Mouse (Mus musculus): ENCODE measurements around the gene Sema4d. TPM values are rescaled to one million over a fixed set of nuclear protein-coding genes. Genes with fewer than 3 reads are reported as not detected.

The Sema4d gene
- total RNA-seq, 1 experiment, result 25.1 TPM

DNA sequence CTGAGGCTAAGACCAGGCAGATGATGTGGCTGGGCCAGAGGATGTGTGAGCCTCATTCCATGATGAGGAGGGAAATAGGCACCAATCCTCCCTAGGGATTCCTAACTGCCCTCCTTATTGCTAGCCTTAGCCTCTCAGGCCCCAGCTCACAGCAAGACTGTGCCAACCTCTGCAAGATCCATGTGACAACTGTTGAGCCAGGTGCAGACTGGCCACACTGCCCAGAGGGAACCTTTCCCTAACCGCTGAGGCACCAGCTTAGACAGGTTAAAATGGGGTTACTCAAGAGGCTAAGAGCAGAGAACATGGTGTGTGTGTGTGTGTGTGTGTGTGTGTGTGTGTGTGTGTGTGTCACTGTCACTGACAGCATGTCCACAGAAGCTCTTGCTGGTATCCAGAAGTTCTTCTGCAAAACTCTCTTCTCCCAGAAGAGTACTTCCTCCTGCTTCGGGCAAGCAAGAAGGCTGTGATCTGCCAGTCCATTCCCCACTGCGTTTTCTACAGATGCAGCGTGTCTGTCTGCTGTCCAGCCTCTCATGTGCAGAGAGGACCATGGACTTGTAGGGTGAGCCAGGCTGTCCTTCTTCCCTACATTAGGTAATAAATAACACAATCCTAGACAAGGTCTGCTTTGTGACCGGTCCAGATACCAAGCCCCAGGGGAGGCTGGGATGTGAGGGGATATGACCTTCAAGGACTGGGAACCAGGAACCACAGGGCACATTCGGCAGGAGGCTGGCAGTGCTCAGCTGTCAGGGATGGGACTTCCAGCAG is 24.8 kb upstream of the Sema4d start:
- Histone ChIP-seq H3K4me3 (ENCODE audit: insufficient read depth in 1 of 2, low read depth in 1 of 2, low read length in 2 of 2, poor library complexity in 1 of 2, severe bottlenecking in 1 of 2) (no peak overlapping the region), H3K27ac (ENCODE audit: insufficient read depth, low read depth, low read length, poor library complexity, severe bottlenecking) (no peak overlapping the region; the same call in 1 of the 2 replicates), H3K9ac (ENCODE audit: insufficient read depth, low read depth, low read length, poor library complexity, severe bottlenecking) (no peak overlapping the region), H3K4me1 (ENCODE audit: control insufficient read depth in 2 of 2, insufficient read depth in 2 of 2, low read length in 2 of 2, poor library complexity in 1 of 2) (no peaks in the 10 kb centered on the region), H3K9me3 (ENCODE audit: control insufficient read depth, insufficient read depth, low read depth, low read length) (no peaks in the 10 kb centered on the region), H3K36me3 (ENCODE audit: control insufficient read depth, insufficient read depth, low read length, poor library complexity, severe bottlenecking) (no peaks in the 10 kb centered on the region)
- DNase-seq (ENCODE audit: low read depth, low spot score), result no peak
- TF ChIP-seq MAFK (IDR thresholded peaks at IDR 0.05; ENCODE audit: insufficient read depth, low read depth, low read length) (no peak), ZC3H11A (IDR thresholded peaks at IDR 0.05; ENCODE audit: borderline replicate concordance, low read depth, low read length) (no peak), ZNF384 (IDR thresholded peaks at IDR 0.05; ENCODE audit: low read depth, low read length) (no peak), HCFC1 (IDR thresholded peaks at IDR 0.05; ENCODE audit: borderline replicate concordance, insufficient read depth, low read length) (no peak), CHD2 (IDR thresholded peaks at IDR 0.05; ENCODE audit: low read depth, low read length) (no peak)
- in situ Hi-C loops (cut with MboI; ENCODE audit: low sequenced_read_pairs in 2 of 2, unreplicated experiment in 2 of 2), result no loop called here

- DNase-seq (ENCODE audit: low read depth, low spot score), result no peak
- no peak overlapping the region for H3K27ac ChIP-seq (ENCODE audit: insufficient read depth, low read depth, low read length, poor library complexity, severe bottlenecking)
- no peaks in the 10 kb centered on the region for H3K36me3 ChIP-seq (ENCODE audit: control insufficient read depth, insufficient read depth, low read length, poor library complexity, severe bottlenecking)
- H3K9me3 ChIP-seq (ENCODE audit: control insufficient read depth, insufficient read depth, low read depth, low read length), result no peaks in the 10 kb centered on the region
- TF ChIP-seq ZC3H11A (IDR thresholded peaks at IDR 0.05; ENCODE audit: borderline replicate concordance, low read depth, low read length) (no peak), HCFC1 (IDR thresholded peaks at IDR 0.05; ENCODE audit: borderline replicate concordance, insufficient read depth, low read length) (no peak), MAFK (IDR thresholded peaks at IDR 0.05; ENCODE audit: insufficient read depth, low read depth, low read length) (no peak), CHD2 (IDR thresholded peaks at IDR 0.05; ENCODE audit: low read depth, low read length) (no peak), ZNF384 (IDR thresholded peaks at IDR 0.05; ENCODE audit: low read depth, low read length) (no peak)
- no peak overlapping the region for H3K9ac ChIP-seq (ENCODE audit: insufficient read depth, low read depth, low read length, poor library complexity, severe bottlenecking)
- no peak overlapping the region for H3K4me3 ChIP-seq (ENCODE audit: insufficient read depth in 1 of 2, low read depth in 1 of 2, low read length in 2 of 2, poor library complexity in 1 of 2, severe bottlenecking in 1 of 2)
- no peaks in the 10 kb centered on the region for H3K4me1 ChIP-seq (ENCODE audit: control insufficient read depth in 2 of 2, insufficient read depth in 2 of 2, low read length in 2 of 2, poor library complexity in 1 of 2)
- in situ Hi-C loops (cut with MboI; ENCODE audit: low sequenced_read_pairs in 2 of 2, unreplicated experiment in 2 of 2), result no loop called here
Measured at GRCm38 (mm10) chr13:51816559-51817041, 23.1 kb upstream of the Sema4d start.

DNA sequence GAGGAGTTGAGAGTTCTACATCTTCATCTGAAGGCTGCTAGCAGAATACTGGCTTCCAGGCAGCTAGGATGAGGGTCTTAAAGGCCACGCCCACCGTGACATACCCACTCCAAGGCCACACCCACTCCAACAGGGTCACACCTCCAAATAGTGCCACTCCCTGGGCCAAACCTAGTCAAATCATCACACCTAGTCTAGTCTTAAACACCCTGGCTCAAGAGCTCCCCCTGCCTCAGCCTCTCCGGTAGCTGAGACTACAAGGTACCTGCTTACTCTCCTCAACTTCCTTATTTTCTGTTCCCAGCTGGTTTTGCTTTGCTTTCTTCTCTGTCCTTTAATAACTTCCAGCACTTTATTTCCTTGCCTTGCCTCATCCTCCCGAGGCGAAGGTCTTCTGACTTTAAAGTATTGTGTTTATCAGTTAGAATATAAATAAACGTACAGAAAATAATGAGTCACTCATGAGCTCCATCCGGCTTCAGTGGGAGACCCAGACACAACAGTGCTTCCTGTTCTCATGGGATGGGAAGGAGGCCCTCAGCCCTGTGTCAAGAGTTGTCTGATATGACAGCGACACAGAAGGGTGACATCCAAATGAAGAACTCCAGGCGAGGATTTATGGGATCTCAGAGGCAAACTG is 22.4 kb upstream of the Sema4d start:
- TF ChIP-seq MAFK (IDR thresholded peaks at IDR 0.05; ENCODE audit: insufficient read depth, low read depth, low read length) (no peak), HCFC1 (IDR thresholded peaks at IDR 0.05; ENCODE audit: borderline replicate concordance, insufficient read depth, low read length) (no peak), CHD2 (IDR thresholded peaks at IDR 0.05; ENCODE audit: low read depth, low read length) (no peak), ZC3H11A (IDR thresholded peaks at IDR 0.05; ENCODE audit: borderline replicate concordance, low read depth, low read length) (no peak), ZNF384 (IDR thresholded peaks at IDR 0.05; ENCODE audit: low read depth, low read length) (no peak)
- in situ Hi-C loops (cut with MboI; ENCODE audit: low sequenced_read_pairs in 2 of 2, unreplicated experiment in 2 of 2), result no loop called here
- DNase-seq (ENCODE audit: low read depth, low spot score), result no peak
- Histone ChIP-seq H3K9me3 (ENCODE audit: control insufficient read depth, insufficient read depth, low read depth, low read length) (no peaks in the 10 kb centered on the region), H3K27ac (ENCODE audit: insufficient read depth, low read depth, low read length, poor library complexity, severe bottlenecking) (no peak overlapping the region), H3K36me3 (ENCODE audit: control insufficient read depth, insufficient read depth, low read length, poor library complexity, severe bottlenecking) (no peaks in the 10 kb centered on the region), H3K4me3 (ENCODE audit: insufficient read depth in 1 of 2, low read depth in 1 of 2, low read length in 2 of 2, poor library complexity in 1 of 2, severe bottlenecking in 1 of 2) (no peak overlapping the region), H3K9ac (ENCODE audit: insufficient read depth, low read depth, low read length, poor library complexity, severe bottlenecking) (no peak overlapping the region), H3K4me1 (ENCODE audit: control insufficient read depth in 2 of 2, insufficient read depth in 2 of 2, low read length in 2 of 2, poor library complexity in 1 of 2) (no peaks in the 10 kb centered on the region)

GRCm38 (mm10) chr13:51814646-51815045 is 21.1 kb upstream of the Sema4d start:
- in situ Hi-C loops (cut with MboI; ENCODE audit: low sequenced_read_pairs in 2 of 2, unreplicated experiment in 2 of 2), result no loop called here
- no peak for TF ChIP-seq HCFC1 (IDR thresholded peaks at IDR 0.05; ENCODE audit: borderline replicate concordance, insufficient read depth, low read length)
- no peak for TF ChIP-seq ZC3H11A (IDR thresholded peaks at IDR 0.05; ENCODE audit: borderline replicate concordance, low read depth, low read length)
- TF ChIP-seq CHD2 (IDR thresholded peaks at IDR 0.05; ENCODE audit: low read depth, low read length), result no peak
- H3K27ac ChIP-seq (ENCODE audit: insufficient read depth, low read depth, low read length, poor library complexity, severe bottlenecking), result no peak overlapping the region
- H3K4me3 ChIP-seq (ENCODE audit: insufficient read depth in 1 of 2, low read depth in 1 of 2, low read length in 2 of 2, poor library complexity in 1 of 2, severe bottlenecking in 1 of 2), result no peak overlapping the region
- no peaks in the 10 kb centered on the region for H3K4me1 ChIP-seq (ENCODE audit: control insufficient read depth in 2 of 2, insufficient read depth in 2 of 2, low read length in 2 of 2, poor library complexity in 1 of 2)
- no peak overlapping the region for H3K9ac ChIP-seq (ENCODE audit: insufficient read depth, low read depth, low read length, poor library complexity, severe bottlenecking)
- H3K36me3 ChIP-seq (ENCODE audit: control insufficient read depth, insufficient read depth, low read length, poor library complexity, severe bottlenecking), result no peaks in the 10 kb centered on the region
- DNase-seq (ENCODE audit: low read depth, low spot score), result no peak
- no peaks in the 10 kb centered on the region for H3K9me3 ChIP-seq (ENCODE audit: control insufficient read depth, insufficient read depth, low read depth, low read length)
